Mouse (Mus musculus): ENCODE results near the gene Gtpbp10.

Gene Gtpbp10

DNA sequence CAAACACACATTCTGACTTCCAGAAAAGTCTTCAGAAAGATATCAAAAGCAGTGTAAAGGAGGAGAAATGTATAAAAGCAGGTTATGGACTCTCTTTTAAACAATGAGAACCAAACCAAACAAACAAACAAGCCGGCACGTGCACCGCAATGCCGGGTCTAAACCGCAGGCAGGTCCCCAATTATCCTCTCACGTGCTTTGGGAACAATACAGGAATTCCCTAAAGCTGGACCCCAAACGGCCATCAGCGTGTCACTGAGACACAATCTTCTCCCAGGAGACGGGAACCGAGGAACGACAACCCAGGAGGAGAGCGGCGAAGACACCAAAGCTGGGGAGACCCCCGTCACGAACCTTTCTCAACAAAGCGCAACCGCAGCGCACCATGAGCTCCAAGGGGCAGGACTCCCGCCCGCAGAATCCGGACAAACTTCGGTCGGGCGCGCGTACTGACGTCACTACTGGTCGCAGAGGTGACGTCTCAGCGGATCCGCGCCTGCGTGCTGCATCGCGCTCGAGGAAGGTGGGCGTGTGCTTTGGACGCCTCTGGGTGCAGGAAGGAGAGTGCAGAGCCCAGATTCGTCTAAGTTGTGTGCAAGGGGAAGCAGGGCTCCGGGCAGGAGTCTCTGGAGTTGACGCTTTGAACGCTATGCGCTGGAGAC is at the start of gene Gtpbp10:
TSS of gene Gtpbp10 (minus strand) at position 460 of the 662 bp plus-strand sequence.
- peak; percentile 92 for DNase-seq (ENCODE audit: low spot score)

- DNase-seq (ENCODE audit: low spot score), result no peak
Measured at GRCm38 (mm10) chr5:5587686-5588085, 28.3 kb upstream of the Gtpbp10 start.

- DNase-seq (ENCODE audit: low spot score), result peak; percentile 38
Measured at GRCm38 (mm10) chr5:5573749-5574317, 14.5 kb upstream of the Gtpbp10 start, which contains the start of gene Gm8773. Gene Gm8773, plus strand, starts transcription at chr5:5573799.

GRCm38 (mm10) chr5:5562435-5562834 is 3.1 kb upstream of the Gtpbp10 start:
- DNase-seq (ENCODE audit: low spot score), result no peak

- DNase-seq (ENCODE audit: low spot score), result no peak
Measured at GRCm38 (mm10) chr5:5561041-5561706, 1.8 kb upstream of the Gtpbp10 start.

DNA sequence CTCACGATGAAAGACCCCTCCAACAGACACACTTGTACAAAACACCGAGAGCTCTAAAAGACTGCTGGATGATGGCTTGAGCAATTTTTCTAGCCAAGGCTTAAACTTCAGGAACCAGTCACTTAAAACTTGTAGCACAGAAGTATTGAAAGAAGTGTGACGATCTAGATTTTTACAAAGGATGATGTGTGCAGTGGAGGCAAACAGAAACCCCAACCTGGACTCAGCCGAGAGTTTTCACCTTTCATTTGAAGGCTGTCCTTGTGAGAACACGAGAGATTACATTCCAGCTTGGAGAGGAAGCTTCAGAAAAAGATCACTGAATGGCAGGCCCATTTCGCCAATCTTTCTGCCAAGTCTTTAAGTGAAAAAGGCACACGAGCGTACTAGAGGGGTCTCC is 460 bp upstream of the Gtpbp10 start:
- DNase-seq (ENCODE audit: low spot score), result no peak

DNA sequence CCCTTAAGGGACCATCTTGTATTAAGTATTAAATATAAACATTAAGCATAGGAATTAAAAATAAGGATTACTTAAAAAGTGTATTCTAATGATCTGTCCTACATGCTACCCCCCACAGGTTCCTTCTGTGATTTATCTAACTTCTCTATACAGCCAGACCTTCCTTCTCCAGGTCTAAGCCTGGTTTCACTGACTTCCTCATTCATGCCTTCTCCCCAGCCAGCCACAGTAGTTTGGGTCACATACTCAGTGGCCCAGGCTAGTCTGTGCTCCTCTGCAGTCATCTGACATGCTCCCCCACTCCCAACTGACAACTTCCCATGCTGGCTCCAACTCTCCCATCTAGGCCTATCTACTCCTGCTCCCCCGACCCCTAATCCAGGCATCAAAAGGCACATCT is 8.2 kb downstream of the Gtpbp10 start:
- DNase-seq (ENCODE audit: low spot score), result no peak

GRCm38 (mm10) chr5:5540385-5540784 is 19.0 kb downstream of the Gtpbp10 start:
- DNase-seq (ENCODE audit: low spot score), result no peak

DNA sequence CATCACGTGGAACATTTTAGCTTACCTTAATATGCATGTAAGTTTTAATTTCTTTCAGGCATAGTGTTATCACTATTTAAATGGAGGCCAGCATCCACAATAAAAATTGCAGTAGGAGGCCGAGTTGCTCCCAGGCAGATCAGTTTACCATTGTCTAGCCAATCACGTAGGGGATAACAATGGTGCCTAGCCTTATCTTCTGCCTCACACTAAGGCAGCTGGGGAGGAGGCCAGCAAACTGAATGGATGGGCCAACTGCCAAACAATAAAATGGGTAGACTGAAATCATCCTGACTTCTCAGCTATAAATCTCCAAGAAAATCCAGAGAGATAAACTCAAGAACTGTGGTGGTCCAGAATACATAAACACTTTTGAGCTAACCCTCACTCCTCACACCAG is 19.6 kb downstream of the Gtpbp10 start:
- DNase-seq (ENCODE audit: low spot score), result no peak

- no peak for DNase-seq (ENCODE audit: low spot score)
Measured at GRCm38 (mm10) chr5:5536131-5536530, 23.2 kb downstream of the Gtpbp10 start.

DNA sequence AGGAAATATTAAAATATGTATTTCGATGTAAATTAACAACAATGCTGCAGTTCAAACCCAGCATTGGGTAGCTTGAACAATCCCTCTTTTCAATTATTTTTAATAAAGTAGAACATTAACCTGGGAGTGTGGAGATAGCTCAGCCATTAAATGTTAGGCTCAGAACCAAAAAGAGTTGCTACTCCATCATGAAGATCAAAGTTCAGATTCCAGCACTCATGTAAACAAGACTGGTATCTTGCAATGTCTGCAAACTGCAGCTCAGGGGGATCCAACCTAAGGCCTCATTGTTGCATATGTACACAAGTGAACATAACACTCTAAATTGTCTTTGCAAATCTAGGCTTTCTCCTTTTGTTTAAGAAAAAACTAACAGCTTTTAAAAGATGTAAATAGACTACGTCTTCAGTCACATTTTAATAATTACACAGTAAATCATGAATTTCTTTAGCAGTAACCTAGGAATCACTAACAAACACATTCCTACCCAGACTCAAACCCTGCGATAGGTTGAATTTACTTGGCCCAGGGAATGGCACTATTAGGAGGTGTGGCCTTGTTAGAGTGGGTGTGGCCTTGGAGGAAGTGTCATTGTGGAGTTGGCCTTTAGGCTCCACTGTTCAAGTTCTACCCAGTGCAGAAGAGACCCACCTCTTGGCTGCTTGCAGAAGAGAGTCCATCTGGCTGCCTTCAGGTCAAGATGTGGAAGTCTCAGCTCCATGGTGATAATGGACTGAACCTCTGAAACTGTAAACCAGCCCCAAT is 25.5 kb downstream of the Gtpbp10 start:
- DNase-seq (ENCODE audit: low spot score), result no peak

DNA sequence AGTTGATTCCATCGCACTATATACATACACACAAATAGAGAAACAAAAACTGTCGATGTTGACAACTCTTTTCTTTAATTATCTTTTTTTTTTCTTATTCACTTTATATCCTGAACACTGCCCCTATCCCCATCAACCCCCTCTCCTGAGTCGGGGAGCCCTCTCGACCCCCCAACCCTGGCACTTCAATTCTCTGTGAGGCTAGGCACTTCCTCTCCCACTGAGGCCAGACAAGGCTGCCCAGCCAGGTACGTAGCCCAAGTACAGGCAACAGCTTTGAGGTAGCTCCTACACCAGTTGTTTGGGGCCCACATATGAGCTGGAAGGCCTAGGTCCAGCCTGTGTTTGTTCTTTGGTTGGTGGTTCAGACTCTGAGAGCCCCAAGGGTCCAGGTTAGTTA is 43.9 kb downstream of the Gtpbp10 start:
- DNase-seq (ENCODE audit: low spot score), result no peak

DNA sequence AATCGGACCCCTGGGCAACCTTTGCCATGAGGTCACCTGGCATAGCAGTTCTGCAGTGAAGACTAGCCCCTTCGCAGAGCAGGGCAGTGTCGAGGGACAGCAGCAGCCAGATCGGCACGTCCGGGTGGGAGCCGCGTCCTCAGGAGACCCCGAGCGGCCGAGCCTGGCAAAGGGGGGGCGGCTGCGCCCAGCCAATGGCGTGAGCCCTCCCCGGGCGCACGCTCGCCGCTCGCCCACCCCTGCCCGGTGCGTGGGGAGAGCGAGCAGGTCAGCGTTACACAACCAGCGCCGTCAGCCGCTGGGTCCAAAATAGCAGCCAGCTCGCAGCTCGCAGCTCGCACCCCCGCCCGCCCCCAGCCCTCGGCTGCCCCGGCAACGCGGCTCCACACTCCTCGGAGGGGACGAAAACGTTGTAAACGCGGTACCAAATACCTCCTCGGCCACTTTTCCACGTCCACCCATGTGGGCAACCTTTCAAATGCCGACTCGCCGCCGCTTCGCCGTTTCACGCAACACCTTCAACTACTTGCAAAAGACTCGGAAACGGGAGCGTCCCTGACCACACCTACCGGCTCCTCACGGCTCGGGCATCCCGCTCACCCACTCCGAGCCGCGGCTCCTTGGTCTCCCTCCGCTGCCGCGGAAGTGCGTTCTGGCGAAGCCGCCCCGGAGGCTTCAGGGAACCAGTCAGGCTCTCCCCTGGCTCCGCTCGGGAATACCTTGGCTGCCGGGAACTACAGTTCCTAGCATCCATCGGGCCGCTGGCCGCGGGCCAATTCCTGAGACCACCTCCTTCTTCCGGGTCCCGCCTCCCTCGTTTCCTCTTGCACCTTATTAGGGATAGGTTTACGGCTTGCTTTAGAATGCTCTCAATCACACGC is 44.9 kb downstream of the Gtpbp10 start, which contains the start of gene Cldn12:
TSS of gene Cldn12 (minus strand) at position 763 of the 881 bp plus-strand sequence.
- peak; percentile 96 for DNase-seq (ENCODE audit: low spot score)

GRCm38 (mm10) chr5:5511401-5511800 is 47.9 kb downstream of the Gtpbp10 start:
- DNase-seq (ENCODE audit: low spot score), result no peak

GRCm38 (mm10) chr5:5510989-5511388 is 48.3 kb downstream of the Gtpbp10 start:
- no peak for DNase-seq (ENCODE audit: low spot score)

- no peak for DNase-seq (ENCODE audit: low spot score)
Measured at GRCm38 (mm10) chr5:5510304-5510887, 48.9 kb downstream of the Gtpbp10 start.

GRCm38 (mm10) chr5:5508231-5508630 is 51.1 kb downstream of the Gtpbp10 start:
- no peak for DNase-seq (ENCODE audit: low spot score)

GRCm38 (mm10) chr5:5507701-5508225 is 51.6 kb downstream of the Gtpbp10 start:
- DNase-seq (ENCODE audit: low spot score), result peak; percentile 53

DNA sequence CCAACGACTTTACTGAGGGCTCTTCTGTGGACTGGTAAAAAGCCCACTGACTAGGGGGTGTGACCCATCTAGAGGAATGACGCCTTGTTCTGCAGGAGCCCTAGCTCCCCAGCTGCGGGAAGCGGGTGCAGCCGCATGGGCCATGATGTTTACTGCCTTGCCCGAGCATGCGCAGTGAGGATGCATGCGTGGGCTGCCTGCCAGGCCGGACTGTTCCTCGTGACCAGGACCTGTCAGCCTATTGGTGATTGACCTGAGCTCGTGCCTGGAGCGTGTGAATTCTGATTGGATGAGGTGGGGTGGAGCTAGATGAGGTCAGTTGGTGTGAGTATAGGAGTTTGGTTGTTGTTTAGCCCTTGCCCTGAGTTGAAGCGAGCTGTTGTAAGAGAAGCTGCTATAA is 54.9 kb downstream of the Gtpbp10 start:
- no peak for DNase-seq (ENCODE audit: low spot score)

DNA sequence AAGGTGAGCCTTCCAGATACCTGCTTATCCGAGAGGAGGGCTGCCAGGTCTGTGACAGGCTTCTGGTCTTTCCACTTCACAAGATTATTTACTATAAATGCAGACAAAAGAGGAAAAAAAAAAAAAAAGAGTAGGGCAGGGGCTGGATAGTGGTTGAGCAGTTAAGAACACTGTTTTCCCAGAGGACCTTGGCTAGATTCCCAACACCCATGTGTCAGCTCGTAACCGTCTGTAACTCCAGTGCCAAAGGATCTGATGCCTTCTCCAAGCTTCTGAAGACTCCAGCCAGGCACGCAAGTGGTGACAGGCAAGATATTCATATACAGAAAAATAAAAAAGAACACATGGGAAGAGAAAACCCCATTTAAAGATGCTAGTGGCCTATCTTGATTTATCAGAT is 56.0 kb downstream of the Gtpbp10 start:
- DNase-seq (ENCODE audit: low spot score), result no peak

DNA sequence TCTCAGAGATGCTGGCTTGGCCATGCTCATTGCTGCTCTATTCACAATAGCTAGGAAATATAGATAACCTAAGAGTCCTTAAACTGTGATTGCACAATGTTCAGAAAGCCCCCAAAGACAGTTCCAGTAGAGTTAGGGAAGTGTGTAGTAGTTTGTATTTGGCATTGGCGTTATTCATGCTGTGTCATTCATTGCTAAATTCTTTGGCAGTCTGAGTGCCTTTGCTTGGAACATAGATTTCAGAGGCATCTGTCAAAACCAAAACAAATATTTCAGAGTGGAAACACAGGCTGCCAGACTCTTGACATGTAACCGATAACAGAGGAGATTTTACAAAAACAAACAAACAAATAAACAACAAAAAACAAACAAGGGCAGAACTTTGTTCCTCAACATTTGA is 57.8 kb downstream of the Gtpbp10 start:
- DNase-seq (ENCODE audit: low spot score), result no peak

All from ovary, postnatal 36 days (tissue).